Mouse (Mus musculus): Measurements from ENCODE around the gene Gtf2h5.

GRCm38 (mm10) chr17:6110956-6111355 lies 31.4 kb downstream of the Gtf2h5 start:
- TF ChIP-seq CTCF (IDR thresholded peaks at IDR 0.05; ENCODE audit: low read depth, low read length), result no peak
- TF ChIP-seq POLR2A (IDR thresholded peaks at IDR 0.05; ENCODE audit: insufficient read depth, low read length), result no peak
- no peak for TF ChIP-seq EP300 (IDR thresholded peaks at IDR 0.05; ENCODE audit: insufficient read depth, low read depth, low read length)

Measured in ES-Bruce4 (cell line).